Mouse (Mus musculus) heart, embryonic 10.5 days (tissue): Measurements from ENCODE around the gene Tspan18. TPM values are rescaled to one million over a fixed set of nuclear protein-coding genes. Genes with fewer than 3 reads are reported as not detected.

Source experiments
- DNase-seq: peaks from one replicate; pipeline ENCODE4 v3.0.0-alpha.2; 2017; ENCODE audit warnings: low spot score
- H3K27ac ChIP-seq: fragments of 300-500 bp; sonication (generic); 2 replicates; pipeline ENCODE4 v1.5.1; 2016; ENCODE audit warnings: mild to moderate bottlenecking
- H3K27me3 ChIP-seq: fragments of 300-500 bp; sonication (generic); 2 replicates; pipeline ENCODE4 v1.6.1; 2016; ENCODE audit warnings: mild to moderate bottlenecking; ENCODE audit not compliant: poor library complexity, insufficient read depth, severe bottlenecking
- H3K36me3 ChIP-seq: fragments of 300-500 bp; sonication (generic); 2 replicates; pipeline ENCODE4 v1.6.1; 2016; ENCODE audit warnings: mild to moderate bottlenecking, moderate library complexity
- H3K4me1 ChIP-seq: fragments of 300-500 bp; sonication (generic); 2 replicates; pipeline ENCODE4 v1.6.1; 2016; ENCODE audit warnings: mild to moderate bottlenecking
- H3K4me3 ChIP-seq: fragments of 300-500 bp; sonication (generic); 2 replicates; pipeline ENCODE4 v1.5.1; 2016; ENCODE audit warnings: mild to moderate bottlenecking, moderate library complexity
- H3K9me3 ChIP-seq: fragments of 300-500 bp; sonication (generic); 2 replicates; pipeline ENCODE4 v1.6.1; 2016; ENCODE audit warnings: mild to moderate bottlenecking, moderate library complexity
- WGBS: fragments of 180-500 bp; shearing (Covaris S2); methylation state at CpG from one replicate; pipeline ENCODE4 v1.1.7; 2016; 5-methylcytosine and 5-hydroxymethylcytosine counted together
- polyA plus RNA-seq: library from polyadenylated mRNA; unstranded; fragments of >200 nt; fragmentation: Nextera tagmentation; extraction: Ambion mirVana; gene quantifications from 2 replicates; pipeline ENCODE4 v1.2.1, GENCODE M21; 2016

Gene Tspan18
- polyA plus RNA-seq, 1 experiment from 2014 or later: 64.2 TPM

GRCm38 (mm10) chr2:93238864-93239263 lies 95.4 kb downstream of the Tspan18 start:
- H3K36me3 ChIP-seq: peaks cover 3% of the 10 kb centered on the region; the same call in 1 of the 2 replicates
- 87% methylated on average over 6 of the region's 6 CpGs for WGBS
- no peak for DNase-seq
- H3K27ac ChIP-seq: peak overlapping the region; percentile 43; the same call in 1 of the 2 replicates
- H3K27me3 ChIP-seq: no peaks in the 10 kb centered on the region
- H3K4me1 ChIP-seq: peaks cover 67% of the 10 kb centered on the region
- H3K4me3 ChIP-seq: no peak overlapping the region
- no peaks in the 10 kb centered on the region for H3K9me3 ChIP-seq

DNA sequence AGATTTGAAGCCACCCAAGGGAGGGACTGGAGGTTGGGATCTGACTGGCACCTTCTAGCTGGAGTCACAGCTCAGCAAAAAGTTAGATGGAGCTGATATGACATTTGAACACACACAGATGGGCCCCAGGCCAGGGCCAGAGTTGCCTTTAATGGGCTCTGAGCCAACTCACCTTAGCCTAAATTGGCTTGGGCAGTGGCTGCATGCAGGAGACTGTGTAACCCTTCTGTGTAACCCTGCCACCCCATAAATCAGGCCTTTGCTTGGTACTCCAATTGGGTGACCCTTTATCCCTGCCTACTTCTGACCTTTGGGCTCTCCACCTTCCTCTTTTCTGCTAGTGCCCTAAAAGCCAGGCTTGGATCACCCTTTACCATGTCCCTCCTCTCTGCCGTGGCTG lies 97.2 kb downstream of the Tspan18 start:
- Histone ChIP-seq H3K4me1 (peaks cover 63% of the 10 kb centered on the region), H3K9me3 (no peaks in the 10 kb centered on the region), H3K27ac (peak overlapping the region; percentile 59), H3K36me3 (peaks cover 3% of the 10 kb centered on the region; the same call in 1 of the 2 replicates), H3K27me3 (no peaks in the 10 kb centered on the region), H3K4me3 (no peak overlapping the region)
- WGBS: 56% methylated on average over 1 of the region's 1 CpGs
- DNase-seq: no peak

GRCm38 (mm10) chr2:93232141-93232540 lies 102.2 kb downstream of the Tspan18 start:
- Histone ChIP-seq H3K4me1 (peaks cover 57% of the 10 kb centered on the region), H3K27me3 (no peaks in the 10 kb centered on the region), H3K4me3 (no peak overlapping the region), H3K9me3 (no peaks in the 10 kb centered on the region), H3K27ac (no peak overlapping the region), H3K36me3 (peaks cover 3% of the 10 kb centered on the region; the same call in 1 of the 2 replicates)
- no peak for DNase-seq
- 20% methylated on average over 1 of the region's 1 CpGs for WGBS

DNA sequence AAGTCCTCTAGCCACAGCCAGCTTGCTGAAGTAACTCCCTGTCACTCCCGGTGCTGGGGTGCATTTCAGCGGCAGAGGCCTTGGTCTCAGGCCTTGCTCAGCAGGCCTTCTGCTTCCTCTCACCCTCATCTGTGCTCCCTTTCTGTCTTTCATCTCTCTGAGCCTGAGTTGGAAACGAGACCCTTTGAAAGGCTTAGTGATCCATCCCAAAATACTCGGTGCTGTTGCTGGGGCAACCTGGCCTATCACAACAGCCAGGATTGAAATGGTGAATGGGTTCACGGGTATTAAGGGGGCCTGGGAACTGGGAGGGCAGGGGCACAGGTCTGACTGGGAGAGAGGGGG lies 105.9 kb downstream of the Tspan18 start:
- Histone ChIP-seq H3K4me3 (no peak overlapping the region), H3K4me1 (peaks cover 55% of the 10 kb centered on the region), H3K27me3 (no peaks in the 10 kb centered on the region), H3K27ac (peak overlapping the region; percentile 73), H3K9me3 (no peaks in the 10 kb centered on the region), H3K36me3 (no peaks in the 10 kb centered on the region)
- WGBS: 4% methylated on average over 5 of the region's 5 CpGs
- no peak for DNase-seq

DNA sequence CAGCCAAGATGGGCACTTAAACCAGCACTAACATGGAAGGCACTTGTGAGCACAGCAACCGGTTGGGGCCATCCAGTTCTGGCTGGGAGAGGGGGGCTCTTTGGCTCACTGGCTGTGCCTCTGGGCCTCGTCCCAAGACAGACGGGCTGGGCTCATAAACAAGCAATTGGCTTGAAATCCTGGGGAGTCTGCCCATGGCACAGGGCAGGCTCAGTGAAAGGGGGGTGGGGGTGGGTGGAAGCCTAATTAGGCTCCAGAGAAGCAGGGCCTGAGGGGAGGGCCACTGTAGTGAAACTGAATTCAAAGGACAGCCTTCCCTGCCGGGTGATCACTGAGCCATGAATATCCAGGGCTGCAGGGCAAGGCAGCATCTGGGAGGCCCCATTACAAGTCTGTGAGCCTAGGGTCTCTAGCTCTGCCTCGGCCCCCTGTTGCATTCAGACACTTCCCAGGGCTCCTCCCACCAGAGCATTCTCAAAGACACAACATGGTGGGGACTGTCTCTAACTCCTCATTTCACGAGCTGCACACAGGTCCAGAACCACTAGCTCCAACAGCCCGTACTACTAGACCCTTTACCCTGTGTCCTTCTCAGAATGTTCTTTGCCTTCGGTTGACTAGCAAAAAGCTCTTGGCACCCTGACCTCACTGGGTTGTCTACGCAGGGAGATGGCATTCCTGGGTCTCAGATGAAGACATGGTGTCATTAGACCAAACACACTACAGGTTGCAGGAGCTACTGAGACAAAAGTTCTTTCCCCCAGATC lies 106.4 kb downstream of the Tspan18 start:
- Histone ChIP-seq H3K27me3 (no peaks in the 10 kb centered on the region), H3K4me3 (no peak overlapping the region), H3K27ac (peak overlapping the region; percentile 73), H3K4me1 (peaks cover 52% of the 10 kb centered on the region), H3K9me3 (no peaks in the 10 kb centered on the region), H3K36me3 (no peaks in the 10 kb centered on the region; the same call in 1 of the 2 replicates)
- DNase-seq: no peak
- WGBS: 53% methylated on average over 9 of the region's 9 CpGs

DNA sequence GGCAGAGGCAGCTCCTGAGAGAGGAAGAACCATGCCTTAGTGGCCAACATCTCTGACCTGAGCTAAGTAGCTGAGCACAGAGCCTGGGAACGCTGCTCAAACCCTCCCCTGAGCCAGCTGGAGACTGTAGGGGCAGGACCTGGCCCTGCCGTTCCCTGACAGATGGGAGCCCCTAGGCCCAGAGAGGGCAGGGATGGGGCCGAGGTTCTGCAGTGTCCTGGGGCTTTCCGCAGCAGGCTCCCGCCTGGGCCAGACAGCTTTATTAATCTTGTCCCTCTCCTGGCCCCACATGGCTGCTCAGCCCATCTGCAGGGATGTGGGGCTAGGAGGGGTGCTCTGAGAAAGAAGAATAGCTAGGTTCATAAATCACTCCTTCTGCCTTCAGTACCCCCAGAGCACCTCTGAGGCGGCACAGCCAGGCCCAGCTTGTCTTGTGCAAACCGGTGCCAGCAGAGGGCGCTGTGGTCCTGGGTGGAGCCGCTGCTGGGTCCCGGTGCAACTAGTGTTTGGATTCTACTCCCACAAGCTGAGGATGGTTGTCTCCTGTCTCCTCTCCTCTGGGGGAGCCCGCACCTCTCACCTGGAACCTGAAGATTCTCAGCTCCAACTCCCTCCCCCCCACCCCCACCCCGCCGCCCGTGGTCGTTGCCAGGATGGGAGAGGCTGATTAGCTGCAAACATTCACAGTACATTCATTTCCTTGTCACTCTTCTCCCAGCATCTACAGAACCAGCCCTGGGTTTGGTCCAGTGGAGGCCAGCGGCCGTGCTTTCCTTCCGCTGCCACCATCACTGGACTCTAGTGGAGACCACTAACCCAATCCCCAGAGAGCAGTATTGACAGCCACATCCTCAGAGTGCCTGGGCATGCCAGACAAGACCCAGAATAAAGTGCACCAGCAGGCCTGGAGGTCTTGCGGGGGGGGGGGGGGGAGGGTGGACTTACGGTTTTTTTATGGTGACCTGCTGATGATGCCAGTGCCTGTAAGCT lies 107.4 kb downstream of the Tspan18 start:
- H3K27ac ChIP-seq: peak overlapping the region; percentile 63
- no peak overlapping the region; the same call in 1 of the 2 replicates for H3K4me3 ChIP-seq

GRCm38 (mm10) chr2:93223463-93223862 lies 110.8 kb downstream of the Tspan18 start:
- Histone ChIP-seq H3K36me3 (peaks cover 32% of the 10 kb centered on the region), H3K27me3 (no peaks in the 10 kb centered on the region), H3K9me3 (no peaks in the 10 kb centered on the region), H3K27ac (no peak overlapping the region), H3K4me1 (peaks cover 37% of the 10 kb centered on the region), H3K4me3 (no peak overlapping the region)
- no peak for DNase-seq
- 43% methylated on average over 6 of the region's 6 CpGs for WGBS

More for the DNA sequence above, 107.4 kb downstream of the Tspan18 start:
- Histone ChIP-seq H3K36me3 (peaks cover 4% of the 10 kb centered on the region; the same call in 1 of the 2 replicates), H3K4me1 (peaks cover 45% of the 10 kb centered on the region), H3K9me3 (no peaks in the 10 kb centered on the region), H3K27me3 (no peaks in the 10 kb centered on the region)
- WGBS: 24% methylated on average over 20 of the region's 20 CpGs
- peak; percentile 93 for DNase-seq

DNA sequence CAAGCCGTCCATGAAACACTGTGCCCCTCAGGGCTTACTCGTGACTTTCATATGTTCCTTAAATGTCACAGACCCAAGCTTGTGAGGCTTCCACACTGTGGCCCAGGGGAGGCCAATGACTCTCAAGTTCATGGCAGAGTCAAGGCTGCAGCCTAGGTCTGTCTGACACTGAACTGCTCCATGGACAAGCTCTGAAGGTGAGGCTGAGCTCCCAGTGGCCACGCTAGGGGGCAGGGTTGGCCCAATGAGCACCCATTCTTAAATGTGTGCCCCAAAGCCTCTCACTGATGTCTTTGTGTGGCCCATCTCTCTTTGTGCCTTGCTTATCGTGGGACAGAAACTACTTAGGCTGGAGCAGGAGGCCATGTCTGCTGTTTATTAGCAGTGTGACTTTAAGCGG lies 113.9 kb downstream of the Tspan18 start:
- no peak for DNase-seq
- H3K9me3 ChIP-seq: no peaks in the 10 kb centered on the region
- H3K36me3 ChIP-seq: peaks cover 32% of the 10 kb centered on the region
- peak overlapping the region; percentile 12; the same call in 1 of the 2 replicates for H3K27ac ChIP-seq
- H3K4me1 ChIP-seq: peaks cover 35% of the 10 kb centered on the region
- H3K27me3 ChIP-seq: no peaks in the 10 kb centered on the region
- no peak overlapping the region for H3K4me3 ChIP-seq
- 65% methylated on average over 5 of the region's 5 CpGs for WGBS

DNA sequence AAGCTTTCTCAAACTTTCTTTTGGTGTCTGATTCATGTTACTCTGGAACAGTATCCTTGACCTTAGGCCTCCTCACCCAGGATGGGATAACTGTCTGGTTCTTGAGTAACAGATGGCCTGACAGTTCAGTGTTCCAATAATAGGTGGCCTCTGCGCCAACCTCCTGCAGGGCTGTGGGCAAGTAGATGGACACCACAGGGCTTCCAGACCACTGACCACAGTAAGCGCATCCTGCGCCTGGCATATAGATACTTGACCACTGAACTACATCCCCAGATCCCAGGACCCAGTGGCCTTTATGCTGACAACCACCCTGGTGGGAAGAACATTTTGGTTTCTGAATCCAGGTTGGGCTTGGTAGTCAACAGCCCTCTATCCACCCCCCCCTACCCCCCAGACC lies 114.7 kb downstream of the Tspan18 start:
- no peak for DNase-seq
- Histone ChIP-seq H3K27me3 (no peaks in the 10 kb centered on the region), H3K27ac (no peak overlapping the region), H3K4me3 (no peak overlapping the region), H3K36me3 (peaks cover 32% of the 10 kb centered on the region), H3K4me1 (peaks cover 36% of the 10 kb centered on the region), H3K9me3 (no peaks in the 10 kb centered on the region)
- WGBS: 95% methylated on average over 3 of the region's 3 CpGs

DNA sequence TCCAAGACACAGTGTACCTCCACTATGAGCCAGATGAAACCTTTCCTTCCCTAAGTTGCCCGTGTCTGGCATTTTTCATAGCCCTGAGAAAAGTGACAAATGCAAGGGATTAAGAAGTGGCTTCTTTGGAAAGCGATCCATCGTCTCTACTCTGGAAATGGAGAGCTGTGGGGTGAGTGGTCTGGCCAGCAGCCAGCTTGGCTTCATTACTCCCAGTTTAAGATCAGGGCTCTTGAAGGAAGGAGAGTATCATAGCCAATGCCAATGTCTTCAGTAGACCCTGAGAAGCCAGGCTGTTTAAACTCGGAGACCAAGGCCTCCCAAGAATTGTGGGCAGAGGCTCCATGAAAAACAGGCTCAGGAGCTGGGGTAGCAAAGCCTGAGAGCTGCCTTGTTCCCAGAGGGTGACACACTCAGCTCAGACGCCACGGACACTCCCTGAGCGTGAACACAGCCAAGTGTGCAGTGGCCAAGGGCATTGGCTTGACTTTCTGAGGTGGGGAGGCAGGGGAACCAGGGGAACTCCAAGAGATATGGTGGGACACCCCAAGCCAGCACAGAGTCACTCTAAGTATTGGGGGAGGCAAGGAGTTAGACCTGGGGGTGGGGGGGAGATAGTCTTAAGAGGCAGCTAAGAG lies 115.8 kb downstream of the Tspan18 start:
- no peak for DNase-seq
- peaks cover 32% of the 10 kb centered on the region for H3K36me3 ChIP-seq

GRCm38 (mm10) chr2:93217015-93217414 lies 117.3 kb downstream of the Tspan18 start:
- DNase-seq: peak; percentile 94
- Histone ChIP-seq H3K4me3 (no peak overlapping the region), H3K4me1 (peaks cover 39% of the 10 kb centered on the region), H3K27me3 (no peaks in the 10 kb centered on the region), H3K27ac (peak overlapping the region; percentile 11; the same call in 1 of the 2 replicates), H3K9me3 (no peaks in the 10 kb centered on the region), H3K36me3 (peaks cover 39% of the 10 kb centered on the region)
- 23% methylated on average over 7 of the region's 7 CpGs for WGBS

More for the DNA sequence above, 115.8 kb downstream of the Tspan18 start:
- WGBS: 81% methylated on average over 7 of the region's 7 CpGs
- no peaks in the 10 kb centered on the region for H3K9me3 ChIP-seq
- peaks cover 41% of the 10 kb centered on the region for H3K4me1 ChIP-seq
- H3K27me3 ChIP-seq: no peaks in the 10 kb centered on the region
- no peak overlapping the region for H3K27ac ChIP-seq
- H3K4me3 ChIP-seq: no peak overlapping the region

DNA sequence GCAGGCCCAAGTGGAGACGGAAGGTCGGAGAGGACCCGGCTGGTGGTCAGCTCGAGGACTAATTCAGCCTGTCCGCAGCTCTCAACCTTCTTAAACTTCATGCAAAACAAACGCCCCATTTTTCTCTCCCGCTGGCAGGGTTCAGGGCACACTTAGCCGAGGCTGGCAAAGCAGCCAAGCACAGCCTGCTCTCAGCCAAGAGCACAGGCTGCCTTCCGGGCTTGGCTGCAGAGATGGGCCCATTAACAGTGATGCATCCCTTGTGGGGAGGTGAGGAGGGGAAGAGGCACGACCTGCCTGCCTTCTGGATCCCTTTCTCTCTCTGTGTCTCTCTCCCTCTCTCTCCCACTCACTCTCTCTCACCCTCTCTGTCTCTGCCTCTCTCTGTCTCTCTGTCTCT lies 118.5 kb downstream of the Tspan18 start:
- 78% methylated on average over 10 of the region's 10 CpGs for WGBS
- H3K27me3 ChIP-seq: no peaks in the 10 kb centered on the region
- H3K36me3 ChIP-seq: peaks cover 39% of the 10 kb centered on the region
- no peak overlapping the region for H3K4me3 ChIP-seq
- DNase-seq: no peak
- no peak overlapping the region for H3K27ac ChIP-seq
- peaks cover 39% of the 10 kb centered on the region for H3K4me1 ChIP-seq
- no peaks in the 10 kb centered on the region for H3K9me3 ChIP-seq
